Mouse (Mus musculus) cerebellum, adult 2 months (tissue): ENCODE data around the gene Plcb2.

Source experiments
- CTCF ChIP-seq: fragments of 200-500 bp; IDR thresholded peaks from 2 replicates; pipeline ENCODE4 v1.5.1; 2011; ENCODE audit warnings: low read depth, mild to moderate bottlenecking, control low read depth, low read length, moderate library complexity, borderline replicate concordance; ENCODE audit not compliant: insufficient read depth
- POLR2A ChIP-seq: fragments of 200-500 bp; IDR thresholded peaks from 2 replicates; pipeline ENCODE4 v1.6.1; 2011; ENCODE audit warnings: low read length, control low read depth, borderline replicate concordance; ENCODE audit not compliant: insufficient read depth

GRCm38 (mm10) chr2:118740341-118740740, 12.1 kb upstream of the Plcb2 start:
- TF ChIP-seq CTCF (no peak), POLR2A (no peak)
